Mouse (Mus musculus) c-Kit-positive CD71-positive TER-119-positive erythroid progenitor cells, embryonic 14.5 days (primary cell): ENCODE results near the gene Ctdsp2.

Source experiments
- DNase-seq: peaks from one replicate; pipeline ENCODE4 v3.0.0-alpha.2; 2013; ENCODE audit warnings: low spot score

Ctdsp2 gene

DNA sequence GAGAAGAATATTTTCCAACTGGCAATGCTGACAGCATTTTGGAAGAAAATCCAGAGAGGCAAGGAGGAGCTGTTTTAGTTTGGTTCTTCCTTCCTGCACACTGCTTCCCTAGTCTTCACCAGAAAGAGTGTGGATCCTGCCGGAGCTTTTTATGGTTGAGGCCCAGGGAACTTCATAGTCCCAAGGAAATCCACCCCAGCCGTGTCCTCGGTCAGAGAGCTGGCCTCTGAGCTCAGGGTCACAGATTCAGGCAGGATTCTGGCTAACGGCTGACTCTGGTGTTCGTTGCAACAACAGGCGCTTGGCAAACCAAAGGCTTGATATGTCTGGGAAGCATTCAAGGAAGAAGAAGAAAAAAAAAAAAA is 15.6 kb upstream of the Ctdsp2 start:
- no peak for DNase-seq

DNA sequence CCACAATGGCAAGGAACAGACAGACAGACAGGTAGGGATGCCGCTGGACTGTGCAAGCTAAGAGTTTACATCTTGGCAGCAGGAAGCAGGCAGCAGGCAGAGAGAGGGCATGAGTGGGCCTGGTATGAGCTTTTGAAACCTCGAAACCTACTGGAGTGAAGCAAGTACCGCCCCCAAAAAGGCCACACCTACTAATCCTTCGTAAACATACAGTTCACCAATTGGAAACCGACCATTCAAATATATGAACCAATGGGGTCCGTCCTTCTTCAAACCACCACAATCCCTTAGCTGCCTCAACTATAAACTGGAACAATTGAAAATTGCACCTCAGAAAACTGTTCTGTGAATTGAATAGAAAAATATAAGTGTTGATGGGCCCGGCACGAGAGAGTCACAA is 14.7 kb upstream of the Ctdsp2 start:
- DNase-seq, result no peak

- DNase-seq, result no peak
Measured at GRCm38 (mm10) chr10:126971363-126972050, 7.0 kb upstream of the Ctdsp2 start.

GRCm38 (mm10) chr10:126972051-126972725 is 6.3 kb upstream of the Ctdsp2 start:
- DNase-seq, result no peak

GRCm38 (mm10) chr10:126972988-126973387 is 5.5 kb upstream of the Ctdsp2 start:
- no peak for DNase-seq

GRCm38 (mm10) chr10:126975706-126976105 is 2.8 kb upstream of the Ctdsp2 start:
- no peak for DNase-seq

- DNase-seq, result no peak
Measured at GRCm38 (mm10) chr10:126977076-126977475, 1.4 kb upstream of the Ctdsp2 start.

DNA sequence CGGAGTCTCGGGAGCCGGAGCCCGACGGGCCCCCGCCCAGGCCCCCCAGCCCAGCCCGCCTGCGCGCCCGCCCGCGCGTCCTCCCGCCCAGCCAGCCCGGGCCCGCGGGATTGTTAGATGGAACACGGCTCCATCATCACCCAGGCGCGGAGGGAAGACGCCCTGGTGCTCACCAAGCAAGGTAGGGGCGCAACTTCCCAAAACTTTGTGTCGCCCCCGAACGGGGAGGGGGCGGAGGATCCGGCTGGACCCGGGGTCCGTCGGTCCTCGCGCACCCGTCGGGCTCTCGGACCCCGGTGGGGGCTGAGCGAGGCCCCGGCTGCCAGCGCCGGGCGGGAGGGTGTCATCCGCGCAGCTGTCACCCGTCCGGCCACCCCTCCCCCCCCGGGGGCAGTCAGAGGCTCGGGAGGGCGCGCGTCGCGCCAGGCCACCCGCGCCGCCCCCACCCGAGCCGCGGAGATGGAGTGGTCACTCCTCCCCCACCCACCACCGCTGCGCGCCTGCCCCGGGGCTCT is 661 bp downstream of the Ctdsp2 start:
- DNase-seq, result no peak

- DNase-seq, result no peak
Measured at GRCm38 (mm10) chr10:126979636-126980151, 1.2 kb downstream of the Ctdsp2 start.

GRCm38 (mm10) chr10:126980221-126980932 is 1.9 kb downstream of the Ctdsp2 start:
- no peak for DNase-seq

DNA sequence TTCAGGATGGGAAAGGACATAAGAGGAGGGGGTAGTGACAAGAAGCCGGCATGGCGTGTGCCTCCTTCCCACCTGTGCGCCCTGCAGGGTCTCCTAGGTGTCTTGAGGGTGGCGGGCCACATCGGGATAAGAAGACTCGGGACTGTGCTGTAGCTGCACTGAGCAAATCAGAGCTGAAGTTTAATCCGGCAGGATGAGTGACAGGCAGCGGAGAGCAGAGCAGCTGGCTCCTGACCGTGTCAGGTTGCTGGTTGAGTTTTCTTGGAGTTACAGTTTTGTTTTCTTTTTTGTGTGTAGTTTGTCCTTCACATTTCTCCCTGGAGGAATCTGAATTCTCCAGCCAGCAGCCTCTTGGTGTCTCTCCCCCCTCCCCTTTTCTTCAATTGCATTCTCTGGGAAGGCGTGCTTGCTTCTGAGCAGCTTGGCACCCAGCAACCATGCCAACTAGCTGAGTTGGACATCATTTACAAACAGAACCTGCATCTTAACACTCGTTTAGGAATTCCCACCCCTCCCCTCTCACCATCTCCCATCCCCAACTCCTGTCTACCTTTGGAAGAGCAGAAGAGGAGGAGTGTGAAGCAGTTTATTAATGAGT is 2.5 kb downstream of the Ctdsp2 start:
- DNase-seq, result no peak

- DNase-seq, result no peak
Measured at GRCm38 (mm10) chr10:126981746-126982145, 3.2 kb downstream of the Ctdsp2 start.

GRCm38 (mm10) chr10:126983193-126983725 is 4.7 kb downstream of the Ctdsp2 start:
- no peak for DNase-seq

DNA sequence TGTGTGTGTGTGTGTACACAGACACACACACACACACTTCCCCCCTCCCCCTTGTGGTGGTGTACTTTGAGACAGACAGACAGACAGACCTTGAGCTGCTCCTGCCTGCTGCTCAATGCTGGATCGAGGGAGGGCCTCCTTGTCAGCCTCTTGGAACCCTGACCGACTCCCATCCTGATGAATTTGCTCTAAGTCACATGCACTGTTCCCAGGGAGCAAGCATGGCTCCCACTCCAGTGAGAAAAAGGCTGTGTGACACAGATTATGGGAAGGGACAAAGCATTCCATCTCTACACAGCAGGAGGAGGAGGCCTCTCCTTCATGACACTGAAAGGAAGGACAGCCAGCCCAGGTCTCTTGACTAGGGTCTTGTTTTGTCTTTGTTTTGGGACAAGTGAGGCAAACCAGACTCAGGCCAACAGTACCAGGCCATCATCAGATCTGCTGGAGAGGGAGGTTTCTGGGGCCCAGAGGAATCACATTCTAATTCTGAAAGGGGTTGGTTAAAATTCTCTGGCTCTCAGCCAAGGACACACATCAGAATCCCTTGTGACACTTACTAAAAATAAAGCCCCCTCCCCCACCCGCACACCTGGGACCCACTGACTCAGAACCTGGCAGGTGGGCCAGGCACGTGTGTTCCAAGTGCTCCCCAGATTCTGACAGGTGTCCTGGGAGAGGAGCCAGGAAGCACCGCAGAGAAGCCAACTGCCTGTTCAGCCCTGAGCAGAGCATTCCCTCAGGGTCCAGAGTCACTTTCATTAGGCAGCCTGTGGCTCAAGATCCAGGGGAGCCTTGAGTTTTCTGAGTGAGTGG is 5.9 kb downstream of the Ctdsp2 start:
- no peak for DNase-seq

DNA sequence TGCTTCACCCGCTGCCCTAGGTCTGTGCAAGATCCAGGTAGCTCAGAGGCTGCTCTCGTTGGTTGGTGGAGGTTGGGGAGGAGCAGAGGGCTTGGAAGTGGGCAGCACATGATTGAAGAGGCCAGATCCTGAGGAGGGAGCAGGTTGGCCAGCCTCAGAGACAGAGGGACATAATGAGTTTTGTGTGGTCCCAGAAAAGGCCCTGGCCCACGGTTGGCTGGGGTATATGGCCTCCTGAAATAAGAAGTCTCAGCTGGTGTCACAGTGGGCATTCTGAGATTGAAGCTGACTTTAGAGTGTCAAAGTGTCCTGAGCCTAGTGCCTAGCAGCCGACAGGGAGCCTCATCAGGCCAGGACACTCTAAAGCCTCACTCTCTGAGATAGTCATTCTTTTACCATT is 6.6 kb downstream of the Ctdsp2 start:
- no peak for DNase-seq

DNA sequence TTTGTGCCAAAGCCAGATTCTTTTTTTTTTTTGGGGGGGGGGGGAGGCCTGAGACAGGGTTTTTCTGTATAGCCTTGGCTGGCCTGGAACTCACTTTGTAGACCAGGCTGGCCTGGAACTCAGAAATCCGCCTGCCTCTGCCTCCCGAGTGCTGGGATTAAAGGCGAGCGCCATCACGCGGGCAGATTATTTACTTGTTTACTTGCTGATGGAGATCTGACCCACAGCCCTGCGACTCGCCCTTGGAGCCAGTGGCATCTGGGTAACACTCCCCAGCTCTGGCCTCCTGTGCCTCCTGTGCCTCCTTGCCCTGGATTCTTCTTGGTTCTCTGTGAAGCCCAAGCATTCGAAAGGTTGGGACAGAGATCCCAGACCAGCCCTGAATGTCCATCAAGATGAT is 7.1 kb downstream of the Ctdsp2 start:
- DNase-seq, result no peak

- no peak for DNase-seq
Measured at GRCm38 (mm10) chr10:126986541-126986961, 8.0 kb downstream of the Ctdsp2 start.

GRCm38 (mm10) chr10:126987183-126988118 is 8.9 kb downstream of the Ctdsp2 start:
- no peak for DNase-seq

DNA sequence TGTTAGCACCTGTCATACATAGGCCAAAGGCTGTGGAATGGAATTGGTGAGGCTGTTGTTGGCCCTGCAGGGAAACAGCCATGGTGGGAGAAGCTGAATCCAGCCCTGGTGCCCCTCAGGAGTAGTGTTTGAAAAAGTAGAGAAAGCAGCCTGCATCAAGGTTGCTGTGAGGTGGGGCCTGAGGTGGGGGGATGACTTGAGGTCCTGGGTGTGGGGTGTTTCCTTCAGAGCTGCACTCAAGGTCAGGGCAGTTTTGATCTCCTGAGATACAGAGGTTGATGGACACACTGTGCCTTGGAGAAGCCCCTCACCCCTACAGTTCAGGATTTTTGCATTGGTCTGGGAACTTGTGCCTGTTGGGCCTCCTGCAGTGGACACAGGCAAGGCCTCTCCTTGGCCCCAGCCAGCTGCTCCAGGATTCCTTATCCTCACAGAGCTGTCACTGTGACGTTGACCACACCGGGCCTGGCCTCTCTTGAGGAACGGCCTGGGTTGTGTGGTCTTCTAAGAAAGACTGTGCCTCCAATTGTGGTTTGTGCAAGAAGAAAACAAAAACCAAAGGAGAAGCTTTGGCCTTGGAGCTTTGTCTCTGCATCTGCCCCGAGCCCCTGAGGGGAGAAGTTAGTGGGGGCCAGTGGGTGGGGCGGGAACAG is 10.1 kb downstream of the Ctdsp2 start:
- no peak for DNase-seq
